Mouse (Mus musculus): ENCODE measurements around the gene Grap2.

DNA sequence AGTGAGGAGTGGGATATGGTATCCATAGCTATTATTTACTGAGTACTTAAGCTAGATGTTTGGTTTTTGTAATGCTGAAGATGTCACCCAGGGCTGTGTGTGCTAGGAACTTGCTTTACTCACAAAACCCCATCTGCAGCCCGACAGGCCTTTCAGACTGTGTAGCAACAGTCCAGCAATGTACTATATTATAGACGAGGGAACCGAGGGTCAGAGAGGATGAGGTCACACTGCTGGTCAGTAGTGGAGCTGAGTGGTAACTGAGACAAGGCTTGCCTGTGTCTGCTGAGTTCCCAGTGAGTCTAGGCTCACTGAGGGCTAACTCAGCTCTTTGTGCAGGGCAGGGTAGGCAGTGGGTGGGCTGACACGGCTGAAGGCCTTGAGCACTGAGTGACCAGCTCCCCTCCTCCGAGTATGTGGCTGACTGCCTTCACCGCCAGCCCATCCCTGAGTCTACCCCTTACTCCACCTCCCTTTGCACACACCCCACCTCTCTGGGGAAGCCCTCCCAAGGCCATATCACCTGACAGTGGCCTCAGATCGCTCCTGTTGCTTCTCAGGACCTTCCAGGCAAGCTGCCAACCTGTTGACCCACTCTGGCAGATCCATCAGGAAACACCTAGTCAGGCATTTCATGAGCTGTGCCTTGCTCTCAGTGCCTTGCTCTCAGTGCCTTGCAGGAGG lies 108.1 kb downstream of the Grap2 start:
- TF ChIP-seq POLR2A (IDR thresholded peaks at IDR 0.05; ENCODE audit: extremely low read depth, insufficient read depth, low read length) (no peak), CTCF (IDR thresholded peaks at IDR 0.05; ENCODE audit: low read depth, low read length) (no peak)

Data from liver, adult 2 months (tissue).